Mouse (Mus musculus) liver, embryonic 15.5 days (tissue): ENCODE results near the gene Agmat. TPM values are rescaled to one million over a fixed set of nuclear protein-coding genes. Genes with fewer than 3 reads are reported as not detected.
A peak's percentile ranks its signal among the peaks of the same experiment; 100 is the strongest.

Experiments used
- ATAC-seq: fragments of 200-750 bp; cut with Nextera tagmentation; 2 replicates; pipeline ENCODE4 v1.8.0; 2017; ENCODE audit warnings: moderate number of reproducible peaks, mild to moderate bottlenecking, moderate library complexity; ENCODE audit not compliant: insufficient read depth
- H3K27ac ChIP-seq: fragments of 300-500 bp; sonication (generic); replicated peaks from 2 replicates; pipeline ENCODE4 v1.5.1; 2015; ENCODE audit warnings: mild to moderate bottlenecking, inconsistent platforms
- H3K27me3 ChIP-seq: fragments of 300-500 bp; sonication (generic); 2 replicates; pipeline ENCODE4 v1.6.1; 2015; ENCODE audit warnings: mild to moderate bottlenecking, inconsistent platforms
- H3K36me3 ChIP-seq: fragments of 300-500 bp; sonication (generic); replicated peaks from 2 replicates; pipeline ENCODE4 v1.6.1; 2015; ENCODE audit warnings: moderate library complexity, mild to moderate bottlenecking, inconsistent platforms
- H3K4me1 ChIP-seq: fragments of 300-500 bp; sonication (generic); replicated peaks from 2 replicates; pipeline ENCODE4 v1.6.1; 2015; ENCODE audit warnings: inconsistent platforms
- H3K4me2 ChIP-seq: fragments of 300-500 bp; sonication (generic); 2 replicates; pipeline ENCODE4 v1.6.1; 2015; ENCODE audit warnings: moderate library complexity, mild to moderate bottlenecking, inconsistent platforms
- H3K4me3 ChIP-seq: fragments of 300-500 bp; sonication (generic); replicated peaks from 2 replicates; pipeline ENCODE4 v1.5.1; 2015; ENCODE audit warnings: mild to moderate bottlenecking, inconsistent platforms
- H3K9ac ChIP-seq: fragments of 300-500 bp; sonication (generic); 2 replicates; pipeline ENCODE4 v1.6.1; 2015; ENCODE audit warnings: moderate library complexity, mild to moderate bottlenecking, inconsistent platforms
- H3K9me3 ChIP-seq: fragments of 300-500 bp; sonication (generic); replicated peaks from 2 replicates; pipeline ENCODE4 v1.6.1; 2016; ENCODE audit warnings: inconsistent platforms
- WGBS: fragments of 180-500 bp; shearing (Covaris S2); methylation state at CpG from one replicate; pipeline ENCODE4 v1.1.7; 2015; ENCODE audit warnings: mixed read lengths; ENCODE audit not compliant: insufficient replicate concordance; 5-methylcytosine and 5-hydroxymethylcytosine counted together
- polyA plus RNA-seq: library from polyadenylated mRNA; unstranded; fragments of >200 nt; fragmentation: Nextera tagmentation; extraction: Ambion mirVana; gene quantifications from 2 replicates; pipeline ENCODE4 v1.2.1, GENCODE M21; 2015

The Agmat gene
- polyA plus RNA-seq, 1 experiment from 2014 or later = 20.5 TPM

- ATAC-seq = 0 out of 2 replicates have a peak, but pooled peaks have one; percentile 8
- H3K4me3 ChIP-seq = peak overlapping the region; percentile 44; the same call in 1 of the 2 replicates
- no peaks in the 10 kb centered on the region for H3K36me3 ChIP-seq
- H3K9me3 ChIP-seq = no peaks in the 10 kb centered on the region
- H3K27ac ChIP-seq = no peak overlapping the region
- H3K4me1 ChIP-seq = peaks cover 32% of the 10 kb centered on the region
- peak overlapping the region; percentile 66 for H3K4me2 ChIP-seq
- WGBS = 34% methylated on average over 9 of the region's 9 CpGs
- no peaks in the 10 kb centered on the region; the same call in 1 of the 2 replicates for H3K27me3 ChIP-seq
- no peak overlapping the region for H3K9ac ChIP-seq
Measured at GRCm38 (mm10) chr4:141735206-141735560, 11.3 kb upstream of the Agmat start.

DNA sequence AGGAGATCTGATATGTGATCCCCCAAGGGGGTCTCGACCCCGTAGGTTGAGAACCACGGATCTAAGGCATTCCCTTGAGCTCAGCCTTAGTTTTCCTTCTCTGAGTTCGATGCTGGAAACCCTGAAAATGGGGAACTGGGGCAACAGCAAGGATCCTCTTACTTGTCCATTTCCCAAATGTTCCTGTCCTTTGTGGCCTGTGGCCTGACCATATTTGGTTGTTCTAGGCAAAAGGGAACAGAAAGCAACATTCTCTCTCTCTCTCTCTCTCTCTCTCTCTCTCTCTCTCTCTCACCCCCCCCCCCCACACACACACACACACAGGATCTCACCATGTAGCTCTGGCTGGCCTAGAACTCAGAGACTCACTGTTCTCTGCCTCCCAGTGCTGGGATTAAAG, 9.6 kb upstream of the Agmat start:
- no peak overlapping the region for H3K9ac ChIP-seq
- no peak overlapping the region for H3K4me3 ChIP-seq
- peaks cover 28% of the 10 kb centered on the region for H3K4me1 ChIP-seq
- H3K4me2 ChIP-seq = no peak overlapping the region
- no peaks in the 10 kb centered on the region for H3K27me3 ChIP-seq
- H3K27ac ChIP-seq = no peak overlapping the region
- 50% methylated on average over 4 of the region's 4 CpGs for WGBS
- no peaks in the 10 kb centered on the region for H3K9me3 ChIP-seq
- no peaks in the 10 kb centered on the region for H3K36me3 ChIP-seq
- no peak for ATAC-seq

DNA sequence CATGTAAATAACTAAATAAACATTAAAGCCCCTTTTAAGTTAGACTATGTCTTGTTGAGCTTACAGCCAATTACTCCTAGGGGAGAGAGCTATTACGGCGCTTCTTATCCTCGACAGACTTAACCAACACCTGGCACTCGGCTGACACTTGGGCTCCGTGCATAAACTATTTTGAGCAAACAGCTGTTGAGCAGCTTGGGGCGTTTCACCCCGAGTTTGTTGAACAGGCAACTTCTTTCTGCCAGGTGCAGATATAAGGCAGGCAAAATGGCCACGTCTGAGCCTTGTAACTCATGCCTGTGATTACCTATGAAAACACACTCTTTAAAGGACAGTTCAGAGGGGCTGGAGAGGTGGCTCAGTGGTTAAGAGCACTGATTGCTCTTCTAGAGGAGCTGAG, 8.5 kb upstream of the Agmat start:
- Histone ChIP-seq H3K4me3 (no peak overlapping the region), H3K36me3 (no peaks in the 10 kb centered on the region), H3K9me3 (no peaks in the 10 kb centered on the region), H3K4me2 (no peak overlapping the region), H3K27me3 (no peaks in the 10 kb centered on the region), H3K4me1 (peaks cover 33% of the 10 kb centered on the region), H3K9ac (no peak overlapping the region), H3K27ac (no peak overlapping the region)
- WGBS = 63% methylated on average over 8 of the region's 8 CpGs
- no peak for ATAC-seq

DNA sequence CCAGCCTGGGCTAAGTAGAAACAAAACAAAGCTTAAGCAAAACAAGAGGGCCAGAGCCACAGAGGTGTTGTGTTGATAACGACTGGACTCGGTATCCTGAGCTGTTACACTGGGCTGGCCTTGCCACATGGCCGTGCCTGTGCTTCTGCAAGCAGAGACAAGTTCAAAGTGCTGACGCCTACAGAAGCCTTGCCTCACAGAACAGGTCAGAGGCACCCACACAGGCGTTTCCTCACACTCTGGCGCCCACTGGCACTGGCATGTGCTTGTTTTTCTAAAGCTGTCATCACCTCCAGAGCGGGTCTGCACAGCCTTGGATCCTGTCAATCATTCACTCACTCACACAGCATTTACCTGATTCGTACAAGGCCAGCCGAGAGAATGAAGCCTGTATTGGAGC, 4.6 kb upstream of the Agmat start:
- no peak overlapping the region for H3K9ac ChIP-seq
- H3K4me3 ChIP-seq = no peak overlapping the region
- no peak overlapping the region for H3K4me2 ChIP-seq
- H3K4me1 ChIP-seq = peaks cover 30% of the 10 kb centered on the region
- peak overlapping the region; percentile 77 for H3K27ac ChIP-seq
- H3K9me3 ChIP-seq = no peaks in the 10 kb centered on the region
- WGBS = 49% methylated on average over 9 of the region's 9 CpGs
- H3K27me3 ChIP-seq = peaks cover 5% of the 10 kb centered on the region; the same call in 1 of the 2 replicates
- no peaks in the 10 kb centered on the region for H3K36me3 ChIP-seq
- ATAC-seq = peak; percentile 87

DNA sequence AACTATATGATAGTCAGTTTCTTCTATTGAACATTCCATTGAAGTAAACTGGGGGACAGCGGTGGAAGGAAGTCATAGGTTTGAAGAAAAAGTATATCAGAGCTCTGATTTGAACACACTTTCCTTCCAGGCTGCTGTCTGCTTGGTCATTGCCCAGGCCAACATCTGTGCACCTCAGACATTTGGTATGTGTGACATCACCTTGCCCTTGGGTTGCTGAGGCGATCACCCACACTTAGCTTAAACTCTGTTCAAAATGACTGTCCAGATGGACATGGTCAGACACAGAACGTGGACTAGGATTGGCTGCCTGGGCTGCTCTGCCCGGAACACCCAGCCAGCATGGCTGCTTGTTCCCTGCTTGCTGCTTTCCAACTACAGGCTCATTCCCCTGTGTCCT, 4.1 kb upstream of the Agmat start:
- H3K4me2 ChIP-seq = no peak overlapping the region
- no peak for ATAC-seq
- no peaks in the 10 kb centered on the region for H3K36me3 ChIP-seq
- 74% methylated on average over 4 of the region's 4 CpGs for WGBS
- H3K27me3 ChIP-seq = peaks cover 6% of the 10 kb centered on the region; the same call in 1 of the 2 replicates
- no peaks in the 10 kb centered on the region for H3K9me3 ChIP-seq
- peaks cover 34% of the 10 kb centered on the region for H3K4me1 ChIP-seq
- H3K9ac ChIP-seq = no peak overlapping the region
- no peak overlapping the region for H3K4me3 ChIP-seq
- H3K27ac ChIP-seq = peak overlapping the region; percentile 77

GRCm38 (mm10) chr4:141749557-141749956, 3.1 kb downstream of the Agmat start:
- no peak for ATAC-seq
- 58% methylated on average over 11 of the region's 11 CpGs for whole genome bisulfite sequencing
- H3K9me3 ChIP-seq = no peaks in the 10 kb centered on the region
- H3K27me3 ChIP-seq = peaks cover 6% of the 10 kb centered on the region; the same call in 1 of the 2 replicates
- peak overlapping the region; percentile 16 for H3K4me2 ChIP-seq
- H3K36me3 ChIP-seq = no peaks in the 10 kb centered on the region
- no peak overlapping the region for H3K9ac ChIP-seq
- no peak overlapping the region for H3K4me3 ChIP-seq
- H3K4me1 ChIP-seq = peaks cover 64% of the 10 kb centered on the region
- H3K27ac ChIP-seq = peak overlapping the region; percentile 56

GRCm38 (mm10) chr4:141750826-141751225, 4.4 kb downstream of the Agmat start:
- peak overlapping the region; percentile 99 for H3K27ac ChIP-seq
- H3K36me3 ChIP-seq = no peaks in the 10 kb centered on the region
- H3K4me3 ChIP-seq = no peak overlapping the region
- peak overlapping the region; percentile 62 for H3K9ac ChIP-seq
- no peaks in the 10 kb centered on the region for H3K9me3 ChIP-seq
- ATAC-seq = no peak
- H3K4me1 ChIP-seq = peaks cover 77% of the 10 kb centered on the region
- WGBS = 54% methylated on average over 3 of the region's 3 CpGs
- peaks cover 6% of the 10 kb centered on the region; the same call in 1 of the 2 replicates for H3K27me3 ChIP-seq
- H3K4me2 ChIP-seq = peak overlapping the region; percentile 73

DNA sequence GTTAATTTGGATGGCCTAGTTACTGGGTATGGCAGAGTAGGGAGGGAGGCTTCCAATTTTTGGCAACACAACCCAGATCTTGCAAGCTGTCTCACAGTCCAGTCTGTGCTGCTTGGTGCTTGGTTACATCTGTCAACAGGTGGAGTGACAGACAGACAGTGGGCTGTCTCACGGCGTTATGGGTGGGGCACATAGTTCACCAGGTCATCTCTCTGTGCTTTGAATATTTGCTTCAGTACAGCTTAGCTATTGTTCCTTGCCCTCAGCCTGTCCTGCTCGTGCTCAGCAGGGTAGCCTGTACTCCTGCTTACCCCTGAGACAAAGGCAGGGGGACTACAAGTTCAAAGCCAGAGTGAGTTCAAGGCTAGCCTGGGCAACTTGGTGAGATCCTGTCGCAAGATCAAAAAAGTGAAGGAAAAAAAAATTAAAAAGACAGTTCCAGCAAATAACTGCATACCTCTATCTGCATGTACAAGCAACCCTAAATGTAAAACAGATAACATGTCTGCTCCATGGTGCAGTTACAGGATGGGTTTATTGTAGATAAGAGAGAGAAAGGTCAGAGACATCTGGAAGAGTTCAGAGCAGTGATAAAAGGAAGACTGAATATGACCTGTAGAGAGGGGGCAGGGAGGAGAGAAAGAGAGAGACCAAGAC, 5.1 kb downstream of the Agmat start:
- H3K27ac ChIP-seq = peak overlapping the region; percentile 99
- no peaks in the 10 kb centered on the region for H3K9me3 ChIP-seq
- peak overlapping the region; percentile 62 for H3K9ac ChIP-seq
- H3K36me3 ChIP-seq = 0 out of 2 replicates have a peak, but pooled peaks cover under 1% of the 10 kb centered on the region
- 10% methylated on average over 4 of the region's 4 CpGs for WGBS
- H3K27me3 ChIP-seq = peaks cover 4% of the 10 kb centered on the region; the same call in 1 of the 2 replicates
- peak overlapping the region; percentile 37 for H3K4me3 ChIP-seq
- H3K4me2 ChIP-seq = peak overlapping the region; percentile 73
- H3K4me1 ChIP-seq = peaks cover 74% of the 10 kb centered on the region
- ATAC-seq = peak; percentile 92

- H3K27me3 ChIP-seq = no peaks in the 10 kb centered on the region
- WGBS = 6% methylated on average over 4 of the region's 4 CpGs
- H3K4me3 ChIP-seq = peak overlapping the region; percentile 37
- peak overlapping the region; percentile 73 for H3K4me2 ChIP-seq
- peak; percentile 94 for ATAC-seq
- peaks cover 73% of the 10 kb centered on the region for H3K4me1 ChIP-seq
- H3K9me3 ChIP-seq = no peaks in the 10 kb centered on the region
- 0 out of 2 replicates have a peak, but pooled peaks cover 3% of the 10 kb centered on the region for H3K36me3 ChIP-seq
- peak overlapping the region; percentile 62 for H3K9ac ChIP-seq
- H3K27ac ChIP-seq = peak overlapping the region; percentile 99
Measured at GRCm38 (mm10) chr4:141752076-141752421, 5.6 kb downstream of the Agmat start.

DNA sequence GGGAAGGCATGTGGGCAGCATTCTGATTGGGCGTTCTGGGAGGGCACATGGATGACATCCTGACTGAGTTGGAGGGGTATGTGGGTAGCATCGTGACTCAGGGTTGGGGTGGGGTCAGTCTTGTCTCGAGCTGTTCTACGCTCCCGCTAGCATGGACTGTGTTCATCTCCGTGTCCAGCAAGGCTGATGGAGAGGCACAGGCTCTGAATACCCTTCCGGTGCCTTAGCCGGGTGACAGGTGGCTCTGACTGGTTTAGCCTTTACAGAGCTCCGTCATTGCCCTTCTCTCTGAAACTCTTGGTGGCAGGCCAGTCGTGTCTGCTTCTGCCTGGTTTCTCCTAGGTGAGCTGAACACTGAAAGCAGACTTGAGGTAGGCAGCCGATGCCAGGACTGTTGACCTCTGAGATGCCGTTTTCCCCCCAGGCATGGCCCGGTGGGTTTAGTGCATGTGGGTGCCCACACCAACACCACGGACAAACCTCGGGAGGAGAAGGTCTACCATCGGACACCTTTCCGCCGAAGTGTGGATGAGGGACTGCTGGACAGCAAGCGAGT, 9.0 kb downstream of the Agmat start:
- Histone ChIP-seq H3K27me3 (no peaks in the 10 kb centered on the region), H3K4me3 (no peak overlapping the region), H3K9ac (no peak overlapping the region), H3K4me1 (peaks cover 84% of the 10 kb centered on the region), H3K9me3 (no peaks in the 10 kb centered on the region), H3K27ac (peak overlapping the region; percentile 68; the same call in 1 of the 2 replicates), H3K36me3 (0 out of 2 replicates have a peak, but pooled peaks cover 6% of the 10 kb centered on the region), H3K4me2 (no peak overlapping the region)
- WGBS = 85% methylated on average over 19 of the region's 19 CpGs
- no peak for ATAC-seq

DNA sequence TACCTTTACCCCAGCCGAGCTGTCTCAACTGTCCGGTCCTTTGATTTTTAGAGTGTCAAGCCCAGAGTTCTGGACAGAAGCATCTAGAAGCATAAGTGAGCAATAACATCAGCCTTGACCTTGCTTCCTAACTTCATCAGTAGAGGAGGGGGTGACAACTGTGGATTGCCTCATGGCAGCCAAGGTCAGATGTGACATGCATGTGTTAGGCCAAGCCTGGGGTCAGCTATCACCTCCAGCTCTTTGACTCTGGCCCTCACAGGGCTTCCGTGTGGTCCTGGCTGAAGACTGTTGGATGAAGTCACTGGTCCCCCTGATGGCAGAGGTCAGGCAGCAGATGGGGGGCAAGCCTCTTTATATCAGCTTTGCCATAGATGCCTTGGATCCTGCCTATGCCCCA, 10.7 kb downstream of the Agmat start:
- H3K9ac ChIP-seq = no peak overlapping the region
- H3K4me2 ChIP-seq = no peak overlapping the region
- peaks cover 73% of the 10 kb centered on the region for H3K4me1 ChIP-seq
- peak overlapping the region; percentile 89; the same call in 1 of the 2 replicates for H3K27ac ChIP-seq
- 87% methylated on average over 3 of the region's 3 CpGs for WGBS
- ATAC-seq = no peak
- no peak overlapping the region for H3K4me3 ChIP-seq
- H3K9me3 ChIP-seq = no peaks in the 10 kb centered on the region
- H3K36me3 ChIP-seq = peaks cover 18% of the 10 kb centered on the region
- H3K27me3 ChIP-seq = no peaks in the 10 kb centered on the region
